Mouse (Mus musculus): Measurements from ENCODE around the gene Prdm16.

The Prdm16 gene

GRCm38 (mm10) chr4:154313622-154313967 lies 323.1 kb downstream of the Prdm16 start:
- no peak for DNase-seq

DNA sequence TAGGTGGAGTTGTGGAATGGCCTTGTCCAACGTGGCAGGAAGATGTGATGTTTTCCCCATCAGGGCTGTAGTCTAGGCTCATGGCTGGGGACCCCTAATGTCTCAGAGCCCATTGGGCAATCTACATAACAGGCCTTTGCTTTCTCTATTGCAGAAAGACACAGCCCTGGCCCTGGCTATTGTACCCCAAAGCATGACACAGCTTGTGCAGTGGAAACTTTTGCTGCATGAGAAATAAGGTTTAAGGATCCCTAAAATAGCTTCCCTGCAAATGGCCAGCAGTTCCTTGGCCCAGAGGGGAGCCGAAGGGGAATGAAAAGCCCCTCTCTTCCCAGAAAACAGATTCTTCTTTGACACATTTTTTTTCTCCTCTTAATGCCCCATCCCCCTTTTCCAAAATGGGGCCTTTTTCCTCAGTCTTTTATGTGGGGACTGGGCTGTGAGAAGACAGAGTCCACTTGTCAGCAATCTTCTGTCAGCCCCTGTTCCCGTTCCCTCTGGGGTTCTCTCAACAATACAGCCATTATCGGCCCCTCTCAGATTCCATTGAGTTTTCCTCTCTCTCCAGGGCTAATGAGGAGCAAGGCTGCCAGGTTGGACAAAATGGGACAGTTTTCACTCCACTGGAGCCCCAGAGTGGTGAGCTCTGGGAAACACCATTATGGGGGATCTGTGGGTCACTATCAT lies 323.6 kb downstream of the Prdm16 start:
- DNase-seq: no peak

GRCm38 (mm10) chr4:154312143-154312812 lies 324.4 kb downstream of the Prdm16 start:
- no peak for DNase-seq

DNA sequence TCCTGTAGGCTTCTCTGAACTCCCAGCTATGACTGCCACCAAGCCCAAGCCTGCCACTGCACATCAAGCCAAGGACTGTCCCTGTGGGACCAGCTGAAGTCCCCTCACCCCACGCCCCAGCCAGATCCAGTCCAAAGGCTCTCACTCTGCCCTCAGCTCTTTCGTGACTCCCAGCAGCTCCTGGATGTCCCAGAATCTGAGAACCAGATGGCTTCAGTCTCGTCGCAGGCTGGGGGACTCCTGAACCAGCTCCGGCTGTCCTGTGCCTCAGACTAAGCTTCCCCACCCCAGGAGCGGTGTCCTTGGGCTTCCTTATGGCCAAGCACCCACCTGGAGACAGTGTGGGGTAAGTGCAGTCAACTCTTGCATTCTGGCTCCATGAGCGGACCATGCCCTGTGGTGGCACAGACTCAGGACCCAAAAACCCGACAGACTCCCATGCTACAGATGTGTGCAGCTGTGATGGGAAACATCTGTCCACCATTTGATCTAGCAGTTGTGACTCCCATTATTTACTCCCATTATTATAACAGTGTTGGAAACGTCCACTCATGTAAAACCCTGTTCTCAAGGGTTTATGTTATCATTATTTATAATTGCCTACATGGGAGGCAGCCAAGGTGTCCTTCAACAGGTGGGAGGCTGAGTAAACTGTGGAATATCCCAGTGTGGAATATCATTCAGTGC lies 326.0 kb downstream of the Prdm16 start:
- no peak for DNase-seq

DNA sequence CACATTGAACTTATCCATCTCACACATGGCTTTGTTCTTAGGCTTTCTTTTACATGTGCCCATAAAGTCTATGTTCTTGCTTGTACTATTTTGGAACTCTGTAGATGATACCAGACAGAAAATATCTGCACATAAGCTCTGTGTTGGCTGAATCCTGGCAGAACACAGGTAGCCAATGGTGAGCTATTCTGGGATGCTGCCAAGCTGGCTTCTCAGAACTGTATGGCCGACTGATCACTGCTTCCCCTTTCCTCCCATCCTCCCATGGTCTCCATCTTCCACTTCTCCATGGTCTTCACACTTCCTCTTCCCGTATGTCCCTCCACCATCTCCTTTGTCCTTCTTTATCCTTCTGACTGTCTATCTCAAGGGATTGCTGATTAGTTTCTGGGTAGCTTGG lies 327.5 kb downstream of the Prdm16 start:
- no peak for DNase-seq

DNA sequence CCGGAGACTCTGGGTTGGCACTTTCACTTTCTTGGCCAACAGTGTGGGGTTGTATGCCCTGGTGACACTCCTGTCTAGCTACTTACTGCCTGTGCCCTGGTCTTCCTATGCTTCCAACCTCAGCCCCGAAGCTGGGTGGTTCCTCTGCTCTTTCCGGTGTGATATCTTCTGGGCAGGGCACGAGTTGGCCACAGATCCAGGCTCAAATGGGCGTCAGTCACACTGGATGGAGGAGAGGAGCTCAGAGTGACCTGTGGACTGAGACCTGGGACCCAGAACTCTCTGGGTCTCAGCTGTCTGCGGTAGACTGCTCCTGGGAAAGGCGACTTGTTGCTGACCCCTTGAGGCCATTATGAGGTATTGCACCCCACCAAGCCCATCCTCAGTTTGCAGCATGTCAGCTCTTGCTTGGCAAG lies 335.2 kb downstream of the Prdm16 start, which contains the start of gene Arhgef16:
Gene Arhgef16, minus strand, starts transcription at position 211 of the 416 bp plus-strand sequence.
- peak; percentile 30 to 32 for DNase-seq

GRCm38 (mm10) chr4:154299541-154300271 lies 337.0 kb downstream of the Prdm16 start:
- no peak for DNase-seq

DNA sequence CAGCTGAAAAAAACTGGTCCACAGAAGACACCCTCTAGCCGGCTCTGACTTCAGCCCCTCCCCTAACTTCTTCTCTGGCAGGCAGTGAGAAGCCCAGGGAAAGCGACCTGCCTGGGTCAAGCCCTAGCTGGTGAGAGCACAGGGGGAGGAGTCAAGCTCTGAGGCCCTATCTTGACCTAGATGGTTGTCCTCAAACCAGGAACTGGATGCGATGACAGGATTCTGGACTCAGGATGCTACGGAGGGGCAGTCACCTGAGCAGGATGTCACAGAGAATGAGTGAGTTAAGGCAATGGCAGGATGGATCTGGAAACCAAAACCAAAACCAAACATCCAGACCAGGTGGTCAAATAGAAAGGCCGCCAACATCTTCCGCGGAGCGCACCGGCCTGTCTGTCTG lies 338.9 kb downstream of the Prdm16 start:
- DNase-seq: no peak

DNA sequence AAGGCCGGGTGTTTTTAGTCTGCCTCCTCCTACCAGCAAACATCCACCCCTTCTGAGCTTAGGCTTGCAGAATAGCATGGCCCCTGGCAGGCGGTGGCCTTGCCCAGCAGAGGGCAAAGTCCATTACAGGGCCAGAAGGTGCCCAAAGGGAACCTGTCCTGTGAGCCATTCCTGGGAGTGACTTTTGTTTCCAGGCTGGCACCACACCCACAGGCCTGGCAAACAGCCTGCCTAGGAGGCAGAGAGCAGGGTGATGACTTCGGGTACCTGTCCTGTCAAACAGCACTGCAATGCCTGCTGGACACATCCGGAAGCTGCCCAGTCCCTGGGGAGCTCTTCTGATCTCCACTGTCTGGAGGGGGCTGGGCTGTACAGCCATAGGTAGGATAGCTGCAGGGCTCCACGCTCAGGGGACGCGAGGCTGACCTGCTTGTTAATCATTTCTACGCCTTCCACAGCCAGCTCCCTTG lies 342.4 kb downstream of the Prdm16 start:
- DNase-seq: no peak

- DNase-seq: no peak
These were observed 342.9 kb downstream of the Prdm16 start for GRCm38 (mm10) chr4:154293735-154294201.

- DNase-seq: no peak
These were observed 353.0 kb downstream of the Prdm16 start for GRCm38 (mm10) chr4:154283671-154284070.

DNA sequence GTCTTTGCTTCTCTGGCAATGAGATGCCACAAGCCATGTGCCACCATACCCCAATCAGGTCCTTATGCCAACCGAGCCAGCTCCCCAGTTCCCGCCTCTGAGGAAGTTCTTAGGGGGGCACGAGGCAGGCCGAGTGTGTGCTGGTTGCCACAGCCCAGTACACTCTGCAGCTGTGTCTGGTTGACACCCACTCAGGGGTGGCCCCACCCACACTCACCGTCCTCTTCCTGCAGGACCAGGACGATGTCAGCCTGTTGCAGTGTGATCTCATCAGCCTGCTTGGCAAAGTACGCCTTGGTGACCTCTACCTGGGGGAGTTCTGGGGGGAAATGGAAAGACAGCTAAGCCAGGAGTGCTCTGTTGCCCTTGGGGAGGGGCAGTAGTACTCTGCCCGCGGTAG lies 357.2 kb downstream of the Prdm16 start:
- no peak for DNase-seq

- DNase-seq: peak; percentile 26 to 44
These were observed 363.7 kb downstream of the Prdm16 start for GRCm38 (mm10) chr4:154273000-154273399.

GRCm38 (mm10) chr4:154269520-154269919 lies 367.2 kb downstream of the Prdm16 start:
- no peak for DNase-seq

DNA sequence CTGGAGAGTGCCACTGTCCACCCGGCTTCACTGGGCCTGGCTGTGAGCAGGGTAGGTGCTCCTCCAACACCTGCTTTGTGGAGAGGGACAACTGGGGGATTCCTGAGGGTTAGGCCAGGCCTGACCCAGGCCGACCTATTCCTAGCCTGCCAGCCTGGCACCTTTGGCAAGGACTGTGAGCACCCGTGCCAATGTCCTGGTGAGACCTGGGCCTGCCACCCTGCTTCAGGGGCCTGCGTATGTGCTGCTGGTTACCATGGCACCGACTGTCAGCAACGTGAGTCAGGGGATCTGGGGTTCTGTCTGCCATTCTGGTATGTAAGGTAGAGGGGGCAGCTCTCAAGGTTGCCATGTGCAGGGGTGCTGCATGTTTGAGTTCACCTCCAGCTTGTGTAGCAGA lies 369.2 kb downstream of the Prdm16 start:
- DNase-seq: no peak
